Mouse (Mus musculus): ENCODE results near the gene Gpr50. TPM values are rescaled to one million over a fixed set of nuclear protein-coding genes. Genes with fewer than 3 reads are reported as not detected.

The Gpr50 gene
- total and polyA plus RNA-seq, 3 experiments: not detected

DNA sequence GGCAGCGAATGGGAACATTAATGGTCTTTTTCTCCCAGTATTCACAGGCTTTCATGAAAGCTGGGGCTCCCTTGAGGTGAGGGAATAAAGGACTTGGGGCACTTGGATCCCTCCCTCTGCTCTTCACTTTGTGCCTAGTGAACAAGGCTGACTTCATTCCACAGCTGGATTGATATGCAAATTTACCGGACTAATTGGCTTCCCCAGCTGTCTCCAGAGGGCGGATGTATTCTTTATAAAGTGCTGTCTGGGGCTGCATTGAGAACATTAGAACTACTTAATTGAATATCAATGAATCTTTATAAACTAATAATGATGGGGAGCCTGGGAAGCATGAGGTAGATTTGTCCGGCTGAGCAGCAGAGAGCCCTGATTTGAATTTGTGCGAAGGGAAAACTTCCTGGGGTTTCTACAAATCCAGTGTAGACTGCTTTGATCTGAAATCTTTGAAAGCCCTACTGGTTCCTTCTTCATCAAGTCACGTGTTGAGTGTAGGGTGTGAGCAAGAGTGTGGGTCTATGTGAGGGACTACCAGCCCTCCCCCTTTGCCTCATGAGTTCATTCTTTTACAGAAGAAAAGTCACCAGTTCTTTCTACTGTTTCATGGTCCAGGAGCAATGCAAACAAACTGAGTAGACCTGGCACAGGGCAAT, 37.5 kb downstream of the Gpr50 start:
- Histone ChIP-seq H3K4me1 (ENCODE audit: control insufficient read depth in 1 of 2, insufficient read depth in 2 of 2, low read length in 2 of 2) (no peaks in the 10 kb centered on the region), H3K79me2 (ENCODE audit: control insufficient read depth, insufficient read depth, low read length, poor library complexity) (no peaks in the 10 kb centered on the region), H3K9ac (ENCODE audit: control insufficient read depth, low read depth, low read length, poor library complexity, severe bottlenecking) (no peak overlapping the region), H3K4me3 (ENCODE audit: control insufficient read depth in 1 of 2, insufficient read depth in 1 of 2, low read depth in 2 of 2, low read length in 2 of 2) (no peak overlapping the region), H3K9me3 (replicated peaks; ENCODE audit: insufficient read depth, low read length) (no peaks in the 10 kb centered on the region), H3K27ac (ENCODE audit: control insufficient read depth, low read depth, low read length) (no peak overlapping the region), H3K36me3 (ENCODE audit: control insufficient read depth in 1 of 2, insufficient read depth in 2 of 2, low read length in 2 of 2) (no peaks in the 10 kb centered on the region), H3K27me3 (ENCODE audit: control insufficient read depth in 1 of 2, insufficient read depth in 2 of 2, low read length in 2 of 2) (no peaks in the 10 kb centered on the region)
- no peak for DNase-seq (ENCODE audit: low read depth, low spot score)
- no peak for TF ChIP-seq UBTF (IDR thresholded peaks at IDR 0.05; ENCODE audit: borderline replicate concordance, insufficient read depth, low read depth, low read length)
- TF ChIP-seq MYB (IDR thresholded peaks at IDR 0.05; ENCODE audit: low read depth, low read length): no peak
- TF ChIP-seq CHD1 (IDR thresholded peaks at IDR 0.05; ENCODE audit: low read depth, low read length): no peak
- TF ChIP-seq ZNF384 (IDR thresholded peaks at IDR 0.05; ENCODE audit: low read depth, low read length): no peak
- no peak for TF ChIP-seq RCOR1 (IDR thresholded peaks at IDR 0.05; ENCODE audit: low read depth, low read length)
- no peak for TF ChIP-seq POLR2AphosphoS2 (IDR thresholded peaks at IDR 0.05; ENCODE audit: low read length)
- no peak for TF ChIP-seq ELF1 (IDR thresholded peaks at IDR 0.05; ENCODE audit: low read depth, low read length)
- TF ChIP-seq MAX (IDR thresholded peaks at IDR 0.05; ENCODE audit: low read length): no peak
- TF ChIP-seq GABPA (IDR thresholded peaks at IDR 0.05; ENCODE audit: low read depth, low read length): no peak
- TF ChIP-seq KAT2A (conservative IDR thresholded peaks at IDR 0.05; ENCODE audit: low read depth, low read length): no peak
- TF ChIP-seq EP300 (IDR thresholded peaks at IDR 0.05; ENCODE audit: low read depth in 1 of 2, low read length in 2 of 2): no peak
- TF ChIP-seq POLR2AphosphoS5 (IDR thresholded peaks at IDR 0.05; ENCODE audit: borderline replicate concordance, low read depth, low read length): no peak
- no peak for TF ChIP-seq SIN3A (IDR thresholded peaks at IDR 0.05; ENCODE audit: low read length)
- TF ChIP-seq ZMIZ1 (IDR thresholded peaks at IDR 0.05; ENCODE audit: low read depth, low read length): no peak

Other genes starting within 250 kb of the Gpr50 start
- 7.7 and 7.9 TPM in 2 replicates for gene Cd99l2, start 170.8 kb upstream of the Gpr50 start, total RNA-seq (2012; rRNA removed)
- gene Cd99l2, start 170.8 kb upstream of the Gpr50 start, polyA plus RNA-seq (2012; ENCODE audit: insufficient read depth in 1 of 2, insufficient read length in 2 of 2, low read depth in 1 of 2, low replicate concordance in 2 of 2, missing spikeins in 1 of 2): 10 to 100 TPM in 1 of 2 experiments, not detected in 1; 12.0 TPM
- gene Hmgb3, start 107.7 kb upstream of the Gpr50 start, total RNA-seq (2012; rRNA removed): 110 and 127 TPM in 2 replicates
- 100 to 1,000 TPM in 1 of 2 experiments, not detected in 1; 181 TPM for gene Hmgb3, start 107.7 kb upstream of the Gpr50 start, polyA plus RNA-seq (2012; ENCODE audit: insufficient read depth in 1 of 2, insufficient read length in 2 of 2, low read depth in 1 of 2, low replicate concordance in 2 of 2, missing spikeins in 1 of 2)
- 6.1 and 6.2 TPM in 2 replicates for gene Vma21, start 152.3 kb downstream of the Gpr50 start, total RNA-seq (2012; rRNA removed)
- 10 to 100 TPM in 1 of 2 experiments, not detected in 1; 18.2 TPM for gene Vma21, start 152.3 kb downstream of the Gpr50 start, polyA plus RNA-seq (2012; ENCODE audit: insufficient read depth in 1 of 2, insufficient read length in 2 of 2, low read depth in 1 of 2, low replicate concordance in 2 of 2, missing spikeins in 1 of 2)

All from MEL (cell line).